Mouse (Mus musculus) lung, postnatal 0 days (tissue): Measurements from ENCODE around the gene Phldb1. TPM values are rescaled to one million over a fixed set of nuclear protein-coding genes. Genes with fewer than 3 reads are reported as not detected.

ENCODE experiments used
- ATAC-seq: fragments of 200-750 bp; cut with Nextera tagmentation; 2 replicates; pipeline ENCODE4 v1.8.0; 2017; ENCODE audit warnings: moderate library complexity
- DNase-seq: peaks from one replicate; pipeline ENCODE4 v3.0.0-alpha.2; 2016; ENCODE audit warnings: low spot score
- H3K27ac ChIP-seq: fragments of 300-500 bp; sonication (generic); 2 replicates; pipeline ENCODE4 v1.5.1; 2014; ENCODE audit warnings: antibody characterized with exemption, mild to moderate bottlenecking, low read length, mixed read lengths
- H3K27me3 ChIP-seq: fragments of 300-500 bp; sonication (generic); replicated peaks from 2 replicates; pipeline ENCODE4 v1.6.1; 2014; ENCODE audit warnings: low read length, mixed read lengths; ENCODE audit not compliant: insufficient read depth
- H3K36me3 ChIP-seq: fragments of 300-500 bp; sonication (generic); 2 replicates; pipeline ENCODE4 v1.6.1; 2014; ENCODE audit warnings: low read length, mixed read lengths; ENCODE audit not compliant: insufficient read depth
- H3K4me1 ChIP-seq: fragments of 300-500 bp; sonication (generic); 2 replicates; pipeline ENCODE4 v1.6.1; 2014; ENCODE audit warnings: antibody characterized with exemption, low read depth, low read length, mixed read lengths; ENCODE audit not compliant: insufficient read depth
- H3K4me2 ChIP-seq: fragments of 300-500 bp; sonication (generic); replicated peaks from 2 replicates; pipeline ENCODE4 v1.6.1; 2014; ENCODE audit warnings: low read depth, mild to moderate bottlenecking, low read length, moderate library complexity, mixed read lengths
- H3K4me3 ChIP-seq: fragments of 300-500 bp; sonication (generic); 2 replicates; pipeline ENCODE4 v1.5.1; 2014; ENCODE audit warnings: low read depth, low read length
- H3K9ac ChIP-seq: fragments of 300-500 bp; sonication (generic); replicated peaks from 2 replicates; pipeline ENCODE4 v1.6.1; 2014; ENCODE audit warnings: low read depth, mild to moderate bottlenecking
- H3K9me3 ChIP-seq: fragments of 300-500 bp; sonication (generic); 2 replicates; pipeline ENCODE4 v1.6.1; 2016; ENCODE audit warnings: low read length, mixed read lengths
- CTCF ChIP-seq: IDR thresholded peaks from 2 replicates; pipeline ENCODE4 v1.5.1; 2016; ENCODE audit warnings: antibody characterized with exemption, mild to moderate bottlenecking
- EP300 ChIP-seq: IDR thresholded peaks from 2 replicates; pipeline ENCODE4 v1.6.1; 2016; ENCODE audit warnings: antibody characterized with exemption, mild to moderate bottlenecking, control low read depth
- WGBS: fragments of 180-500 bp; shearing (Covaris S2); extraction: QIAGEN DNeasy Blood & Tissue Kit; methylation state at CpG from one replicate; pipeline ENCODE4 v1.1.7; 2014; 5-methylcytosine and 5-hydroxymethylcytosine counted together
- polyA plus RNA-seq: library from polyadenylated mRNA; unstranded; fragments of >200 nt; fragmentation: Nextera tagmentation; extraction: Ambion mirVana; gene quantifications from 2 replicates; pipeline ENCODE4 v1.2.1, GENCODE M21; 2015

Gene Phldb1
- polyA plus RNA-seq, 1 experiment from 2014 or later = 21.3 TPM

- peak overlapping the region; percentile 88 for H3K27ac ChIP-seq
- H3K4me1 ChIP-seq = peaks cover 5% of the 10 kb centered on the region; the same call in 1 of the 2 replicates
- H3K4me3 ChIP-seq = peak overlapping the region; percentile 62
- 47% methylated on average over 12 of the region's 12 CpGs for WGBS
- peak overlapping the region; percentile 82 for H3K4me2 ChIP-seq
- H3K36me3 ChIP-seq = no peaks in the 10 kb centered on the region
- H3K27me3 ChIP-seq = no peaks in the 10 kb centered on the region
- DNase-seq = peak; percentile 24
- 0 out of 2 replicates have a peak, but pooled peaks cover 4% of the 10 kb centered on the region for H3K9me3 ChIP-seq
- no peak for TF ChIP-seq EP300
- no peak for TF ChIP-seq CTCF
- peak overlapping the region; percentile 66 for H3K9ac ChIP-seq
- ATAC-seq = no peak
Observed at GRCm38 (mm10) chr9:44732921-44733530, 2.0 kb downstream of the Phldb1 start.

- no peaks in the 10 kb centered on the region for H3K9me3 ChIP-seq
- H3K27me3 ChIP-seq = no peaks in the 10 kb centered on the region
- peaks cover under 1% of the 10 kb centered on the region for H3K36me3 ChIP-seq
- H3K4me1 ChIP-seq = peaks cover 5% of the 10 kb centered on the region; the same call in 1 of the 2 replicates
- 0 out of 2 replicates have a peak overlapping the region, but pooled peaks have one; percentile 5 for H3K9ac ChIP-seq
- DNase-seq = no peak
- WGBS = 43% methylated on average over 5 of the region's 5 CpGs
- TF ChIP-seq EP300 (no peak), CTCF (peak; percentile 20)
- no peak for ATAC-seq
- H3K27ac ChIP-seq = peak overlapping the region; percentile 88
- H3K4me3 ChIP-seq = no peak overlapping the region
- H3K4me2 ChIP-seq = peak overlapping the region; percentile 82
Observed at GRCm38 (mm10) chr9:44732130-44732549, 2.9 kb downstream of the Phldb1 start.

- H3K9ac ChIP-seq = no peak overlapping the region
- H3K9me3 ChIP-seq = no peaks in the 10 kb centered on the region
- ATAC-seq (no peak), DNase-seq (no peak)
- no peak overlapping the region for H3K27ac ChIP-seq
- WGBS = 68% methylated on average over 5 of the region's 5 CpGs
- peaks cover 4% of the 10 kb centered on the region; the same call in 1 of the 2 replicates for H3K4me1 ChIP-seq
- no peak overlapping the region for H3K4me3 ChIP-seq
- no peaks in the 10 kb centered on the region for H3K27me3 ChIP-seq
- no peak for TF ChIP-seq CTCF
- no peak for TF ChIP-seq EP300
- H3K36me3 ChIP-seq = peaks cover 4% of the 10 kb centered on the region
- no peak overlapping the region for H3K4me2 ChIP-seq
Observed at GRCm38 (mm10) chr9:44727441-44727840, 7.6 kb downstream of the Phldb1 start.

GRCm38 (mm10) chr9:44726431-44727146 is 8.4 kb downstream of the Phldb1 start:
- Histone ChIP-seq H3K4me1 (peaks cover 4% of the 10 kb centered on the region; the same call in 1 of the 2 replicates), H3K4me2 (no peak overlapping the region), H3K36me3 (peaks cover 4% of the 10 kb centered on the region), H3K27ac (no peak overlapping the region), H3K9ac (no peak overlapping the region), H3K4me3 (no peak overlapping the region), H3K27me3 (no peaks in the 10 kb centered on the region), H3K9me3 (no peaks in the 10 kb centered on the region)
- DNase-seq (no peak), ATAC-seq (no peak)
- TF ChIP-seq EP300 = no peak
- no peak for TF ChIP-seq CTCF
- WGBS = 21% methylated on average over 10 of the region's 10 CpGs

GRCm38 (mm10) chr9:44724665-44725064 is 10.3 kb downstream of the Phldb1 start:
- ATAC-seq = no peak
- Histone ChIP-seq H3K4me2 (no peak overlapping the region), H3K9ac (no peak overlapping the region), H3K4me3 (no peak overlapping the region), H3K27me3 (no peaks in the 10 kb centered on the region), H3K36me3 (peaks cover 4% of the 10 kb centered on the region), H3K4me1 (peaks cover 11% of the 10 kb centered on the region), H3K27ac (peak overlapping the region; percentile 59), H3K9me3 (no peaks in the 10 kb centered on the region)
- 40% methylated on average over 2 of the region's 2 CpGs for WGBS
- no peak for DNase-seq
- no peak for TF ChIP-seq CTCF

- Histone ChIP-seq H3K9me3 (no peaks in the 10 kb centered on the region), H3K4me3 (no peak overlapping the region), H3K27ac (peak overlapping the region; percentile 76; the same call in 1 of the 2 replicates), H3K27me3 (no peaks in the 10 kb centered on the region), H3K4me2 (no peak overlapping the region), H3K9ac (no peak overlapping the region), H3K36me3 (peaks cover 4% of the 10 kb centered on the region), H3K4me1 (peaks cover 11% of the 10 kb centered on the region)
- peak; percentile 78 for ATAC-seq
- peak; percentile 80 for TF ChIP-seq EP300
- TF ChIP-seq CTCF = no peak
- 29% methylated on average over 6 of the region's 6 CpGs for WGBS
- DNase-seq = peak; percentile 75
Observed at GRCm38 (mm10) chr9:44724223-44724622, 10.8 kb downstream of the Phldb1 start.
